Mouse (Mus musculus): ENCODE measurements around the gene Immp2l. TPM values are rescaled to one million over a fixed set of nuclear protein-coding genes. Genes with fewer than 3 reads are reported as not detected.

Gene Immp2l
- polyA plus RNA-seq, 1 experiment from 2014 or later: 16.3 TPM

DNA sequence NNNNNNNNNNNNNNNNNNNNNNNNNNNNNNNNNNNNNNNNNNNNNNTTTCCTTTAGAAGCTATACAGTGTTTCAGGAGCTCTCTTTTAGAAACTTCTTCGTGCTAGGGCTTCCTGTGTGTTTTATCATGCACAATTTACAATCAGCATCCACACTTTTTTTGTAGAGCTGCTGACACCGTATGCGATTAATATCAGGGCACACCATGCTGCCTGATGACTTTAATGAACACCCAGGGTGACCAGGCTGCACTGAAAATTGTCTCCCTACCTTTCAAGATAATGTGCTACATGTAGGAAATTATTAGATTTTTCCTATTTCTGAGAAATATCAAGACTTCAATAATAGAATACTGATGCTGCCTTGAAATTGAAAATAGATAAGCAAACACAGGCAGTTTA lies 549.9 kb downstream of the Immp2l start:
- Histone ChIP-seq H3K9me3 (replicated peaks; ENCODE audit: control insufficient read depth, low read length) (no peaks in the 10 kb centered on the region), H3K4me3 (replicated peaks; ENCODE audit: low read length) (no peak overlapping the region), H3K27ac (ENCODE audit: low read length) (no peak overlapping the region), H3K9ac (ENCODE audit: low read length) (no peak overlapping the region), H3K4me1 (ENCODE audit: control insufficient read depth, insufficient read depth, low read length) (no peaks in the 10 kb centered on the region), H3K27me3 (ENCODE audit: control insufficient read depth, insufficient read depth, low read length) (no peaks in the 10 kb centered on the region), H3K4me2 (ENCODE audit: low read depth, low read length) (no peak overlapping the region), H3K36me3 (ENCODE audit: control insufficient read depth, insufficient read depth, low read length) (no peaks in the 10 kb centered on the region)
- no peak for ATAC-seq (ENCODE audit: insufficient read depth, low FRiP score)
- WGBS: 48% methylated on average over 3 of the region's 3 CpGs

DNA sequence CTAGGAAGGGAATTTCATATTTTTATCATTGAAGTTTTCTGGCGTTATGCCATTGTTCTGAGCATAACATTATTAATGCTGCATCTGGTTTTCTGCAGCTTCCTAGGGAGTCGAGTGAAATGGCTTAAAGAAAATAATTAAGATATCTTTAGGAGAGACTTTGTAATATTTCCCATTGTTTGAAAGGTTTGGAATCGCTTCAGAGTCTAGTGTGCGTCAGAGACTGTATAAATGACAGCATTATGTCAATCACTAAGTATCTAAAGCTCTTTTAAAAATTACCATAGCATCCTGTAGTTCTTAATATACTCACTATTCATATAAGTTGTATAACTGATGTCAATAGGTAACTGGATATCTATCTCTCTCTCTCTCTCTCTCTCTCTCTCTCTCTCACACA lies 551.3 kb downstream of the Immp2l start:
- no peaks in the 10 kb centered on the region for H3K36me3 ChIP-seq (ENCODE audit: control insufficient read depth, insufficient read depth, low read length)
- no peak overlapping the region for H3K9ac ChIP-seq (ENCODE audit: low read length)
- WGBS: 51% methylated on average over 4 of the region's 4 CpGs
- no peak overlapping the region for H3K4me3 ChIP-seq (replicated peaks; ENCODE audit: low read length)
- H3K27ac ChIP-seq (ENCODE audit: low read length): no peak overlapping the region
- no peaks in the 10 kb centered on the region for H3K27me3 ChIP-seq (ENCODE audit: control insufficient read depth, insufficient read depth, low read length)
- H3K4me2 ChIP-seq (ENCODE audit: low read depth, low read length): no peak overlapping the region
- ATAC-seq (ENCODE audit: insufficient read depth, low FRiP score): no peak
- no peaks in the 10 kb centered on the region for H3K4me1 ChIP-seq (ENCODE audit: control insufficient read depth, insufficient read depth, low read length)
- H3K9me3 ChIP-seq (replicated peaks; ENCODE audit: control insufficient read depth, low read length): no peaks in the 10 kb centered on the region

DNA sequence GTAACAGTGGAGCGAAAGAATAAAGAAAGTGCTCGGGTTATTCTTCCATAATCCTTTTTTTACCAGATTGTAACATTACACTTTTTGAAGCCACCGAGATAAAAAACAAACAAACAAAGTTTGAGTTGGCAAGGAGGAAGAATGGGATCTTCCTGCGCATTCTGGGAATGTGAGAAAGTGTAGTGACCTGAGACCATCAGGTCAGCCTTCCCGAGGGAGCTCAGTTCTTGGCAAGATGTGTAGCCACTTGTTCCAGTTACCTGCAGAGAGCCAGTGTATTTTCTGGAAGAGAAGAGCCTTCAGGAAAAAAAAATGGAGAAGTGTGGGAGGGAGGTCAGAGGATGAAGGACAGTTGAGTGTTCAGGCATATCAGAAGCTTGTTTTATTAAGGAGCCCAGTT lies 569.5 kb downstream of the Immp2l start:
- Histone ChIP-seq H3K27ac (ENCODE audit: low read length) (no peak overlapping the region), H3K4me1 (ENCODE audit: control insufficient read depth, insufficient read depth, low read length) (no peaks in the 10 kb centered on the region), H3K9me3 (replicated peaks; ENCODE audit: control insufficient read depth, low read length) (no peaks in the 10 kb centered on the region), H3K27me3 (ENCODE audit: control insufficient read depth, insufficient read depth, low read length) (no peaks in the 10 kb centered on the region), H3K4me2 (ENCODE audit: low read depth, low read length) (no peak overlapping the region), H3K4me3 (replicated peaks; ENCODE audit: low read length) (no peak overlapping the region), H3K36me3 (ENCODE audit: control insufficient read depth, insufficient read depth, low read length) (no peaks in the 10 kb centered on the region), H3K9ac (ENCODE audit: low read length) (no peak overlapping the region)
- 64% methylated on average over 5 of the region's 5 CpGs for WGBS
- ATAC-seq (ENCODE audit: insufficient read depth, low FRiP score): no peak

DNA sequence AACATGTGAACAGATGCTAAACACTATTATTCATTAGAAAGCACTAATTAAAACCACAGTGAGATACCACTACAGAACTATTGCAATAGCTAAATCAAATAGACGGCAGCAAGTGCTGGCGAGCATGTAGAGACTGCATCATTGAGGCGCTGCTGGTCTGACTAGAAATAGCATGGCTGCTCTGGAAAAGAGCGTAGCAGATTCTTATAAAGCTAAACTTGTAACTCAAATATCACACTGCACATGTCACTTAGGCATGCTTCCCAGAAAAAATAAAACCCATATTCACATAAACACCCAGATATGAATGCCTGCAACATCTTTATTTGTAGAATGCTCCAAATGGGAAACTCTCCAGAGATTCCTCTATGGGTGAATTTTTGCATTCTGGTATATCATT lies 570.1 kb downstream of the Immp2l start:
- no peak overlapping the region for H3K27ac ChIP-seq (ENCODE audit: low read length)
- 93% methylated on average over 4 of the region's 4 CpGs for WGBS
- H3K4me1 ChIP-seq (ENCODE audit: control insufficient read depth, insufficient read depth, low read length): no peaks in the 10 kb centered on the region
- H3K9me3 ChIP-seq (replicated peaks; ENCODE audit: control insufficient read depth, low read length): no peaks in the 10 kb centered on the region
- no peaks in the 10 kb centered on the region for H3K27me3 ChIP-seq (ENCODE audit: control insufficient read depth, insufficient read depth, low read length)
- no peak overlapping the region for H3K4me2 ChIP-seq (ENCODE audit: low read depth, low read length)
- ATAC-seq (ENCODE audit: insufficient read depth, low FRiP score): no peak
- no peaks in the 10 kb centered on the region for H3K36me3 ChIP-seq (ENCODE audit: control insufficient read depth, insufficient read depth, low read length)
- H3K9ac ChIP-seq (ENCODE audit: low read length): no peak overlapping the region
- H3K4me3 ChIP-seq (replicated peaks; ENCODE audit: low read length): no peak overlapping the region

DNA sequence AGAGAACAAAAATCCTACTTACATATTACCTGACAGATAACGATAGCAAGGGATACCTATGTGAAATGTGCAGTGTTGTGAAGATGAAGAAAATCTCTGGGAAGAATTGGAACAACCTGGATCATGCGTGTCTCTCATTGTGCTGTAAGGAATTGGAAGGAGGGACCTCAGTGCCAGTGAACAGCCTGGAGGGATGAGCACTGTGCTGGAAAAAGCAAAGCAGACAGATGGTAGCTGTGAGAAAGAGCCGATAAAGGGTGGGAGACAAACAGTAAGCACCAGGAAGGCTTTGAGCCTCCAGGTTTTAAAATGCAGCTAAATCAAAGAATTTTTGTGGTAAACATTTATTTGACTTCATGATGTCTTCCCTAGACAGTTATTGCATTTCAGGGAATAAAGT lies 591.4 kb downstream of the Immp2l start:
- Histone ChIP-seq H3K27me3 (ENCODE audit: control insufficient read depth, insufficient read depth, low read length) (no peaks in the 10 kb centered on the region), H3K9me3 (replicated peaks; ENCODE audit: control insufficient read depth, low read length) (no peaks in the 10 kb centered on the region), H3K4me2 (ENCODE audit: low read depth, low read length) (no peak overlapping the region), H3K36me3 (ENCODE audit: control insufficient read depth, insufficient read depth, low read length) (no peaks in the 10 kb centered on the region), H3K4me3 (replicated peaks; ENCODE audit: low read length) (no peak overlapping the region), H3K27ac (ENCODE audit: low read length) (no peak overlapping the region), H3K4me1 (ENCODE audit: control insufficient read depth, insufficient read depth, low read length) (no peaks in the 10 kb centered on the region), H3K9ac (ENCODE audit: low read length) (no peak overlapping the region)
- WGBS: 82% methylated on average over 3 of the region's 3 CpGs
- ATAC-seq (ENCODE audit: insufficient read depth, low FRiP score): no peak

DNA sequence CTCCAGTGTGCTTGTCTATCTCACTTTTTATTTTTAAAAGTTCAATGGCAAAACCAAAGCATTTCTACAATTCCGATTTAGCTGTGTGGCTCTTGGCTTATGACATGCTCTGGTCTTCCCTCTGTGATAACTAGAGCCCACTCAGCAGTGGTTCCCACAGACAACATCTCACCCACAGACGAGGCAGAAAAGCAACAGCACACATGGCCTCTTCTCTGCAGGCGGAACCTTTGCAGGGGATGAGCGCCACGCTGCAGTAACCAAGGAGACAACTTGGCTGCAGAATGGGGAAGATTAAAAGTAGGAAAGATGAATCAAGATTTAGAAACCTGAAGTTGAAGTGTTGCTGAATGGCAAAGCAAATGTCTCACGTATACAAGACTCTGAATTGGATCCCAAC lies 597.5 kb downstream of the Immp2l start:
- Histone ChIP-seq H3K27me3 (ENCODE audit: control insufficient read depth, insufficient read depth, low read length) (no peaks in the 10 kb centered on the region), H3K4me2 (ENCODE audit: low read depth, low read length) (no peak overlapping the region), H3K36me3 (ENCODE audit: control insufficient read depth, insufficient read depth, low read length) (no peaks in the 10 kb centered on the region), H3K9me3 (replicated peaks; ENCODE audit: control insufficient read depth, low read length) (no peaks in the 10 kb centered on the region), H3K9ac (ENCODE audit: low read length) (no peak overlapping the region), H3K27ac (ENCODE audit: low read length) (no peak overlapping the region), H3K4me1 (ENCODE audit: control insufficient read depth, insufficient read depth, low read length) (no peaks in the 10 kb centered on the region), H3K4me3 (replicated peaks; ENCODE audit: low read length) (no peak overlapping the region)
- ATAC-seq (ENCODE audit: insufficient read depth, low FRiP score): no peak
- WGBS: 82% methylated on average over 6 of the region's 6 CpGs

DNA sequence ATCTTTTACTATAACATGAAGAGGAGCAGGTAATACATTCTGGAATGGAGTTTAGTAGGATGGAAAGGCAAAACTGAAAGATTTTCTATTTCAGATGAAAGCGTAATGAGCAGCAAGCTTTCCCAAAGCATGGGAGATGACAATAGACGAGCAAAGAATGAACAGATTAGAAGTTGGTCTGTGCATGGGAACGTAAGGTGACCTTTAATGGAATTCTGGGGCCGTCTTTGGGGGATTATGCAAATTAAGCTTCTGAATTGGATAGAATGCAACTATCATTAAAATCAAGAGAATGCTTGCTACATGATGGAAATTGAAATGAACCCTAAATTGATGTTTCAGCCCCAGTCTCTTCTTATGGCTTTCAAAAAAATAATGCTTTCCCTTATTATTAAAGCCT lies 619.4 kb downstream of the Immp2l start:
- Histone ChIP-seq H3K4me2 (ENCODE audit: low read depth, low read length) (no peak overlapping the region), H3K4me3 (replicated peaks; ENCODE audit: low read length) (no peak overlapping the region), H3K4me1 (ENCODE audit: control insufficient read depth, insufficient read depth, low read length) (no peaks in the 10 kb centered on the region), H3K9me3 (replicated peaks; ENCODE audit: control insufficient read depth, low read length) (no peaks in the 10 kb centered on the region), H3K27ac (ENCODE audit: low read length) (no peak overlapping the region), H3K36me3 (ENCODE audit: control insufficient read depth, insufficient read depth, low read length) (no peaks in the 10 kb centered on the region), H3K9ac (ENCODE audit: low read length) (no peak overlapping the region), H3K27me3 (ENCODE audit: control insufficient read depth, insufficient read depth, low read length) (no peaks in the 10 kb centered on the region)
- no peak for ATAC-seq (ENCODE audit: insufficient read depth, low FRiP score)
- WGBS: 80% methylated on average over 4 of the region's 4 CpGs

DNA sequence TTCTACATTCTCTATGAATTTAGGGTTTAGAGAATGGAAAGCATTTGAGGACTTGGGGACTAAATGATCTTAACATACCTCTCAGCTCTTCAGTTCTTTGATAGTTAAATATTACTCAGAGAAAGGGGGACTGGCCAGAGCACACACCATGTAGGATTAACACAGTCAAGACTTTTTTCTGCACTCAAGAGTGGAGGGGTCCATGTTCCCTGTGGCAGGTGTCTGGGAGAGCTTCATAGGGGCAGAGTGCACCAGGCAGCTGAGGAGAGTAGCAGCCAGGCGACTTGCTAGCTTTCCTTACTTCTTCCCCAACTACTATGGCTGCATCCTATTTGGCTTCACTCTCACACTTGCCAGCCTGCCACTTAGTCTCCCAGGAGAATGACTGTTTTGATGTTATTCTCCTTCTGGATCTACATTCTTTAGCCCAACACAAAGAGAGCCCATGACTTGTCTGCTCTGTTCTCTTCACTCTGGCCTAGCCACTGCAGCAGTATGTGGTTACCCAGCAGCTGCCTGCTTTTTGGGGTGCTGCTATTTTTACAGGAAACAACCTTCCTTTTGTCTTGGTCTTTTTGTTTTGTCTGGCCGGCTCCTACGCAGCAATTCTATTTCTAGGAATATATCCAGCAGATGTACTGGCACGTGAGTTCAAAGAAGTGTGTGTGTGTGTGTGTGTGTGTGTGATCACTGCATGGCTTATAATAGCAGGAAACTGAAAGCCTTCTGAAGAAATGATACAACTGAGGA lies 621.1 kb downstream of the Immp2l start:
- 61% methylated on average over 4 of the region's 4 CpGs for WGBS
- Histone ChIP-seq H3K4me2 (ENCODE audit: low read depth, low read length) (no peak overlapping the region), H3K4me1 (ENCODE audit: control insufficient read depth, insufficient read depth, low read length) (no peaks in the 10 kb centered on the region), H3K27me3 (ENCODE audit: control insufficient read depth, insufficient read depth, low read length) (no peaks in the 10 kb centered on the region), H3K9me3 (replicated peaks; ENCODE audit: control insufficient read depth, low read length) (no peaks in the 10 kb centered on the region), H3K27ac (ENCODE audit: low read length) (no peak overlapping the region), H3K9ac (ENCODE audit: low read length) (no peak overlapping the region), H3K36me3 (ENCODE audit: control insufficient read depth, insufficient read depth, low read length) (no peaks in the 10 kb centered on the region), H3K4me3 (replicated peaks; ENCODE audit: low read length) (no peak overlapping the region)
- ATAC-seq (ENCODE audit: insufficient read depth, low FRiP score): no peak

DNA sequence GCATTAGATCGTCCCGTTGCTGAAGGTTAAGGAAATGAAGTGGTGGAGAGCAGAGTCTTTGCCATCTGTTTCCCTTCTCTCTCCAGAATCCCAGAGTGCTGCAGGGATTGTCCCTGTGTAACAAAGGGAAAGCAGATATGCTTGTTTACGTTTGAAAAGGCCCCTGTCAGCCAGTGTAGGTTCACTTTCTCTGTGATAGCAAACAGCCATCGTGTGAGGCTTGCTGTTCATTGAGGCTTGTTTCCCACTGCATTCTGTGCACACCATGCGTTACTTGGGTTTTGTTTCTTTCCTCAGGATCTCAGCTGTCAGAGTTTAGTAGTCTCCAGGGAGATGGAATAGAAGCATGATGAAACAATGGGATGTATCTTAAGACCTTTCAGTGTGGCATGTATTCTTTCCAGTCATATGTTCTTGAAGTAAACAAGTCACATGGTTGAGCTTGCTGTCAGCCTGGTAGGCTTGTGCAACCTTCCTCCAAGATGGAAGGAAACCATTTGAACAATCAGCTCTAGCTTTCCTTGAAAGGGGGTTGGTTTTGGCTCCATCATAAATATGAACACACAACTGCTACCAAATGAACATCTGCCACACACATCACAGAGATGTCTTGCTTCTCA lies 623.2 kb downstream of the Immp2l start:
- ATAC-seq (ENCODE audit: insufficient read depth, low FRiP score): no peak; the same call in 1 of the 2 replicates
- Histone ChIP-seq H3K4me2 (ENCODE audit: low read depth, low read length) (no peak overlapping the region), H3K27me3 (ENCODE audit: control insufficient read depth, insufficient read depth, low read length) (no peaks in the 10 kb centered on the region), H3K9ac (ENCODE audit: low read length) (no peak overlapping the region), H3K9me3 (replicated peaks; ENCODE audit: control insufficient read depth, low read length) (no peaks in the 10 kb centered on the region), H3K36me3 (ENCODE audit: control insufficient read depth, insufficient read depth, low read length) (no peaks in the 10 kb centered on the region), H3K27ac (ENCODE audit: low read length) (no peak overlapping the region), H3K4me1 (ENCODE audit: control insufficient read depth, insufficient read depth, low read length) (no peaks in the 10 kb centered on the region), H3K4me3 (replicated peaks; ENCODE audit: low read length) (no peak overlapping the region)
- WGBS: 17% methylated on average over 5 of the region's 5 CpGs
